Comparison of ENCODE assay signal across 9 mouse cellular contexts in the genomic region with DNA sequence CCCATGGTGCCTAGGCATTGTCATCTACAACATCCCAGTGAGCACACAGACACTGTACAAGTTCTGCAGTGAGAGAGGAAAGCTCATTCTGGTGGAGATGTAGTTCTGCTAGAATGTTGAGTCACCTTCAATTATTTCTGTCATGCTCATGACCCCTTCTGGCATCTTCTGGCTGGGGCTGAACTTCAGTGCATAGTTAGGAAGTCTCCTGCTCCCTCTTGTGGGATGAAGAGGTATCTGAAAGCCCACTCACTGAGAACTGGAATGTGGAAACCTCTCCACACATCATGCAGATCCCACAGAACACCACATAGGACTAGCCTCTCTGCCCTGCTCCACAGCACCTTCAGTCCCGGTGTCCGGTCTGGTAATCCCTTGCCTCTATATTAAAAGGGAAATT. TPM values are rescaled to one million over a fixed set of nuclear protein-coding genes. Genes with fewer than 3 reads are reported as not detected.
DNase-seq lines count a peak whose midpoint lies in the region; ATAC-seq and TF ChIP-seq lines count a peak whose summit lies in the region.
"Had no signal": no experiment of that assay in that cellular context is flagged by ENCODE, and none has a peak within 500 bp of the region (broad histone marks: within the 10 kb centered on the region; RNA-seq: fewer than 3 reads in every experiment).

No protein-coding gene starts in this region.

- WGBS in limb, embryonic 14.5 days = 86% methylated on average over 2 of the region's 2 CpGs
- 86% methylated on average over 2 of the region's 2 CpGs for WGBS in limb, embryonic 10.5 days
- 76% methylated on average over 2 of the region's 2 CpGs for WGBS in small intestine, adult 2 months
- 82% methylated on average over 2 of the region's 2 CpGs for WGBS in midbrain, embryonic 11.5 days

- no peak overlapping the region for H3K9ac ChIP-seq in limb, embryonic 14.5 days (ENCODE audit: low read depth, low read length, severe bottlenecking)
- H3K9ac ChIP-seq in midbrain, embryonic 11.5 days (ENCODE audit: low read length) = no peak overlapping the region

- intact Hi-C loops in left cerebral cortex, adult 2 months (cut with DNase I) = loop anchor here (5.0 kb wide), 2 partner anchors 130 to 250 kb away; no protein-coding TSS in a partner anchor

- no peak overlapping the region for H3K4me3 ChIP-seq in limb, embryonic 14.5 days (replicated peaks; ENCODE audit: low read length)
- no peak overlapping the region for H3K4me3 ChIP-seq in limb, embryonic 10.5 days
- H3K4me3 ChIP-seq in left cerebral cortex, adult 2 months = no peak overlapping the region
- H3K4me3 ChIP-seq in small intestine, adult 2 months (ENCODE audit: low read depth, low read length) = no peak overlapping the region
- no peak overlapping the region for H3K4me3 ChIP-seq in midbrain, embryonic 11.5 days (ENCODE audit: low read depth, low read length)

- peak; percentile 21 for DNase-seq in adrenal gland, adult 2 months
- DNase-seq in adrenal gland, adult 18-20 months (ENCODE audit: low spot score in 2 of 2) = no peak
- DNase-seq in limb, embryonic 14.5 days (ENCODE audit: low spot score) = peak; percentile 13
- DNase-seq in limb, embryonic 10.5 days (ENCODE audit: low spot score) = no peak
- DNase-seq in embryo, embryonic 10.5 days (ENCODE audit: low spot score) = peak; percentile 23
- DNase-seq in left cerebral cortex, adult 2 months (ENCODE audit: extremely low spot score in 1 of 2, low spot score in 2 of 2) = peak in 1 of 2 experiments; percentile 21
- DNase-seq in midbrain, embryonic 11.5 days (ENCODE audit: low spot score, missing footprints) = no peak

- no peaks in the 10 kb centered on the region for H3K9me3 ChIP-seq in limb, embryonic 14.5 days (ENCODE audit: control insufficient read depth, low read length)
- H3K9me3 ChIP-seq in limb, embryonic 10.5 days (replicated peaks) = no peaks in the 10 kb centered on the region
- H3K9me3 ChIP-seq in midbrain, embryonic 11.5 days (ENCODE audit: control insufficient read depth, low read length) = no peaks in the 10 kb centered on the region

- TF ChIP-seq CTCF in left cerebral cortex, adult 2 months (IDR thresholded peaks at IDR 0.05) = peak; percentile 63
- peak; percentile 37; the same call in 1 of the 2 replicates for TF ChIP-seq CTCF in small intestine, adult 2 months (IDR thresholded peaks at IDR 0.05; ENCODE audit: extremely low read depth, insufficient read length, insufficient replicate concordance, low read depth, low read length)

- no peak for ATAC-seq in limb, embryonic 14.5 days (ENCODE audit: low FRiP score, low read depth)
- no peak for ATAC-seq in midbrain, embryonic 11.5 days (ENCODE audit: low FRiP score)

- H3K36me3 ChIP-seq in limb, embryonic 14.5 days (ENCODE audit: control insufficient read depth, insufficient read depth, low read length) = no peaks in the 10 kb centered on the region
- no peaks in the 10 kb centered on the region for H3K36me3 ChIP-seq in limb, embryonic 10.5 days
- no peaks in the 10 kb centered on the region for H3K36me3 ChIP-seq in small intestine, adult 2 months (ENCODE audit: control insufficient read depth, insufficient read depth, low read length)
- no peaks in the 10 kb centered on the region for H3K36me3 ChIP-seq in midbrain, embryonic 11.5 days (ENCODE audit: control insufficient read depth, insufficient read depth, low read length)

- H3K4me2 ChIP-seq in limb, embryonic 14.5 days (replicated peaks; ENCODE audit: low read depth, low read length, severe bottlenecking) = no peak overlapping the region
- no peak overlapping the region for H3K4me2 ChIP-seq in midbrain, embryonic 11.5 days

- no peaks in the 10 kb centered on the region for H3K4me1 ChIP-seq in limb, embryonic 14.5 days (ENCODE audit: control insufficient read depth, insufficient read depth, low read length)
- H3K4me1 ChIP-seq in limb, embryonic 10.5 days = no peaks in the 10 kb centered on the region
- no peaks in the 10 kb centered on the region for H3K4me1 ChIP-seq in small intestine, adult 2 months (ENCODE audit: control insufficient read depth, insufficient read depth, insufficient read length, low read length)
- no peaks in the 10 kb centered on the region for H3K4me1 ChIP-seq in midbrain, embryonic 11.5 days (ENCODE audit: control insufficient read depth, insufficient read depth, low read length)

- no peaks in the 10 kb centered on the region for H3K27me3 ChIP-seq in limb, embryonic 14.5 days (ENCODE audit: control insufficient read depth, insufficient read depth, low read length)
- no peaks in the 10 kb centered on the region for H3K27me3 ChIP-seq in limb, embryonic 10.5 days (ENCODE audit: low read depth, poor library complexity, severe bottlenecking)
- no peaks in the 10 kb centered on the region for H3K27me3 ChIP-seq in small intestine, adult 2 months (ENCODE audit: control insufficient read depth, insufficient read depth, low read length)
- H3K27me3 ChIP-seq in midbrain, embryonic 11.5 days (ENCODE audit: control insufficient read depth, insufficient read depth, low read length) = no peaks in the 10 kb centered on the region

- no peak for TF ChIP-seq POLR2A in limb, embryonic 14.5 days (IDR thresholded peaks at IDR 0.05; ENCODE audit: borderline replicate concordance, extremely low read depth, insufficient read depth, insufficient read length)
- TF ChIP-seq POLR2A in small intestine, adult 2 months (IDR thresholded peaks at IDR 0.05; ENCODE audit: low read depth, low read length) = no peak

- H3K27ac ChIP-seq in limb, embryonic 14.5 days (replicated peaks; ENCODE audit: low read depth, low read length) = no peak overlapping the region
- H3K27ac ChIP-seq in limb, embryonic 10.5 days = no peak overlapping the region
- H3K27ac ChIP-seq in left cerebral cortex, adult 2 months = no peak overlapping the region
- no peak overlapping the region for H3K27ac ChIP-seq in small intestine, adult 2 months (ENCODE audit: insufficient read depth, low read depth, low read length)
- H3K27ac ChIP-seq in midbrain, embryonic 11.5 days (ENCODE audit: low read depth, low read length) = no peak overlapping the region

RNA-seq across cellular contexts. Expression of gene Ms4a6d, which starts 2.6 kb away (rescaled TPM):
- total RNA-seq in adrenal gland, adult 2 months (2021) = 1 to 10 TPM; 6.2 to 6.4 TPM
- polyA plus RNA-seq in adrenal gland, adult 2 months (2012; rRNA removed) = 3.8 and 5.4 TPM in 2 replicates
- total RNA-seq in adrenal gland, adult 18-20 months (2021) = 10 to 100 TPM in 1 of 2 experiments, 1 to 10 TPM in 1; 8.2 to 11.6 TPM
- 5.3 and 5.4 TPM in 2 replicates for polyA plus RNA-seq in limb, embryonic 14.5 days (2012; rRNA removed)
- polyA plus RNA-seq in limb, embryonic 14.5 days (2014; fragmentation: Nextera tagmentation; extraction: Ambion mirVana) = 7.4 TPM in 2 replicates
- polyA plus RNA-seq in limb, embryonic 10.5 days (2016; fragmentation: Nextera tagmentation; extraction: Ambion mirVana) = 0.30 and 0.49 TPM in 2 replicates
- 1 to 10 TPM; 1.2 to 1.7 TPM for total RNA-seq in left cerebral cortex, adult 2 months (2021)
- 1.5 and 1.7 TPM in 2 replicates for polyA plus RNA-seq in small intestine, adult 2 months (2012; rRNA removed)
- polyA plus RNA-seq in midbrain, embryonic 11.5 days (2014; fragmentation: Nextera tagmentation; extraction: Ambion mirVana) = 2.8 and 4.5 TPM in 2 replicates
- polyA plus RNA-seq: C2C12 had no signal

RNA-seq across cellular contexts. Expression of gene Ms4a2, which starts 21.5 kb away (rescaled TPM):
- under 1 TPM in 1 of 2 experiments, not detected in 1; 0.17 TPM for total RNA-seq in adrenal gland, adult 2 months (2021)
- polyA plus RNA-seq in adrenal gland, adult 2 months (2012; rRNA removed) = not detected in 2 replicates
- not detected for total RNA-seq in adrenal gland, adult 18-20 months (2021)
- 0.99 and 1.5 TPM in 2 replicates for polyA plus RNA-seq in limb, embryonic 14.5 days (2012; rRNA removed)
- 1.8 and 1.9 TPM in 2 replicates for polyA plus RNA-seq in limb, embryonic 14.5 days (2014; fragmentation: Nextera tagmentation; extraction: Ambion mirVana)
- polyA plus RNA-seq in limb, embryonic 10.5 days (2016; fragmentation: Nextera tagmentation; extraction: Ambion mirVana) = not detected in 2 replicates
- not detected for total RNA-seq in left cerebral cortex, adult 2 months (2021)
- not detected in 2 replicates for polyA plus RNA-seq in small intestine, adult 2 months (2012; rRNA removed)
- not detected in 2 replicates for polyA plus RNA-seq in midbrain, embryonic 11.5 days (2014; fragmentation: Nextera tagmentation; extraction: Ambion mirVana)
- polyA plus RNA-seq: C2C12 had no signal

RNA-seq across cellular contexts. Expression of gene Ms4a3, which starts 38.6 kb away (rescaled TPM):
- not detected for total RNA-seq in adrenal gland, adult 2 months (2021)
- not detected in 2 replicates for polyA plus RNA-seq in adrenal gland, adult 2 months (2012; rRNA removed)
- total RNA-seq in adrenal gland, adult 18-20 months (2021) = not detected
- 0.13 TPM in 1 of 2 replicates, not detected in the other for polyA plus RNA-seq in limb, embryonic 14.5 days (2012; rRNA removed)
- 0.39 TPM in 1 of 2 replicates, not detected in the other for polyA plus RNA-seq in limb, embryonic 14.5 days (2014; fragmentation: Nextera tagmentation; extraction: Ambion mirVana)
- polyA plus RNA-seq in limb, embryonic 10.5 days (2016; fragmentation: Nextera tagmentation; extraction: Ambion mirVana) = not detected in 2 replicates
- not detected for total RNA-seq in left cerebral cortex, adult 2 months (2021)
- polyA plus RNA-seq in small intestine, adult 2 months (2012; rRNA removed) = not detected in 2 replicates
- 0.14 TPM in 1 of 2 replicates, not detected in the other for polyA plus RNA-seq in midbrain, embryonic 11.5 days (2014; fragmentation: Nextera tagmentation; extraction: Ambion mirVana)
- polyA plus RNA-seq: C2C12 had no signal

RNA-seq across cellular contexts. Expression of gene Oosp2, which starts 58.3 kb away (rescaled TPM):
- under 1 TPM in 1 of 2 experiments, not detected in 1; 0.75 TPM for total RNA-seq in adrenal gland, adult 2 months (2021)
- not detected in 2 replicates for polyA plus RNA-seq in adrenal gland, adult 2 months (2012; rRNA removed)
- total RNA-seq in adrenal gland, adult 18-20 months (2021) = under 1 TPM in 1 of 2 experiments, not detected in 1; 0.50 TPM
- not detected in 2 replicates for polyA plus RNA-seq in limb, embryonic 14.5 days (2012; rRNA removed)
- polyA plus RNA-seq in limb, embryonic 14.5 days (2014; fragmentation: Nextera tagmentation; extraction: Ambion mirVana) = not detected in 2 replicates
- not detected in 2 replicates for polyA plus RNA-seq in limb, embryonic 10.5 days (2016; fragmentation: Nextera tagmentation; extraction: Ambion mirVana)
- not detected for total RNA-seq in left cerebral cortex, adult 2 months (2021)
- not detected in 2 replicates for polyA plus RNA-seq in small intestine, adult 2 months (2012; rRNA removed)
- polyA plus RNA-seq in midbrain, embryonic 11.5 days (2014; fragmentation: Nextera tagmentation; extraction: Ambion mirVana) = not detected in 2 replicates
- polyA plus RNA-seq: C2C12 had no signal

Comparison
In these comparisons a context has a peak if more than half of its experiments do, and no peak if none do; other contexts are left out.
1. DNase-seq: peak in adrenal gland, adult 2 months (single experiment), limb, embryonic 14.5 days (single experiment) and embryo, embryonic 10.5 days (single experiment); none in adrenal gland, adult 18-20 months (0 of 2), limb, embryonic 10.5 days (single experiment) and midbrain, embryonic 11.5 days (single experiment).